In genomic region chr1:86629936-86630335, GRCm38 (mm10) we compare ENCODE assay signal across 26 mouse cellular contexts. TPM values are rescaled to one million over a fixed set of nuclear protein-coding genes. Genes with fewer than 3 reads are reported as not detected.
DNase-seq lines count a peak whose midpoint lies in the region; ATAC-seq and TF ChIP-seq lines count a peak whose summit lies in the region.
"Had no signal": no experiment of that assay in that cellular context is flagged by ENCODE, and none has a peak within 500 bp of the region (broad histone marks: within the 10 kb centered on the region; RNA-seq: fewer than 3 reads in every experiment).

No protein-coding gene starts in this region.

- no peaks in the 10 kb centered on the region for H3K9me3 ChIP-seq in lung, postnatal 0 days (ENCODE audit: low read length)
- H3K9me3 ChIP-seq in heart, embryonic 11.5 days (replicated peaks; ENCODE audit: control insufficient read depth, low read length): no peaks in the 10 kb centered on the region
- H3K9me3 ChIP-seq: G1E had no signal

- DNase-seq in lung, postnatal 0 days (ENCODE audit: low spot score): peak; percentile 29
- no peak for DNase-seq in lung, postnatal 36 days
- DNase-seq in NIH3T3 (ENCODE audit: low read depth): peak; percentile 56
- peak; percentile 84 for DNase-seq in adipocyte (ENCODE audit: low spot score)
- no peak for DNase-seq in layer of hippocampus, postnatal 14 days (ENCODE audit: low spot score in 2 of 2)
- DNase-seq: adrenal gland, adult 2 months; adrenal gland, adult 8-10 months; adrenal gland, postnatal 10 days; adrenal gland, postnatal 14 days; adrenal gland, postnatal 25 days; adrenal gland, postnatal 36 days; B cell, adult 2 months; cerebellum, adult 11 months; cerebellum, adult 11-12 months; cerebellum, adult 18-20 months; cerebellum, adult 2 months; cerebellum, adult 8-10 months had no signal

- no peak for TF ChIP-seq EP300 in lung, postnatal 0 days (IDR thresholded peaks at IDR 0.05)

- H3K36me3 ChIP-seq in lung, postnatal 0 days (ENCODE audit: insufficient read depth, low read length): no peaks in the 10 kb centered on the region
- H3K36me3 ChIP-seq in heart, embryonic 11.5 days (ENCODE audit: control insufficient read depth, insufficient read depth, low read length): no peaks in the 10 kb centered on the region
- H3K36me3 ChIP-seq: G1E had no signal

- H3K4me2 ChIP-seq in lung, postnatal 0 days (replicated peaks; ENCODE audit: low read depth, low read length): no peak overlapping the region
- H3K4me2 ChIP-seq in heart, embryonic 11.5 days: no peak overlapping the region

- ATAC-seq in lung, postnatal 0 days: no peak; the same call in 1 of the 2 replicates
- no peak for ATAC-seq in heart, embryonic 11.5 days (replicated peaks; ENCODE audit: insufficient number of reproducible peaks, low FRiP score, low TSS enrichment)
- ATAC-seq: activated CD4-positive, CD25-positive, alpha-beta regulatory T cell, adult 4 months; CD4-positive, CD25-positive, alpha-beta regulatory T cell, adult 4 months; Patski had no signal

- no peak overlapping the region for H3K9ac ChIP-seq in lung, postnatal 0 days (replicated peaks; ENCODE audit: low read depth)
- no peak overlapping the region for H3K9ac ChIP-seq in heart, embryonic 11.5 days (ENCODE audit: low read depth, low read length)

- H3K4me1 ChIP-seq in lung, postnatal 0 days (ENCODE audit: insufficient read depth, low read depth, low read length): no peaks in the 10 kb centered on the region
- no peaks in the 10 kb centered on the region for H3K4me1 ChIP-seq in heart, embryonic 11.5 days (ENCODE audit: control insufficient read depth, insufficient read depth, low read length)

- 35% methylated on average over 4 of the region's 4 CpGs for WGBS in lung, postnatal 0 days
- WGBS in heart, embryonic 11.5 days (ENCODE audit: insufficient replicate concordance): 53% methylated on average over 4 of the region's 4 CpGs

- no peaks in the 10 kb centered on the region for H3K27me3 ChIP-seq in lung, postnatal 0 days (replicated peaks; ENCODE audit: insufficient read depth, low read length)
- H3K27me3 ChIP-seq in heart, embryonic 11.5 days (ENCODE audit: control insufficient read depth, insufficient read depth, low read length): no peaks in the 10 kb centered on the region
- H3K27me3 ChIP-seq: CH12.LX, Patski had no signal

- H3K4me3 ChIP-seq in lung, postnatal 0 days (ENCODE audit: low read depth, low read length): no peak overlapping the region
- H3K4me3 ChIP-seq in heart, embryonic 11.5 days (ENCODE audit: low read depth, low read length): no peak overlapping the region

- TF ChIP-seq CTCF in lung, postnatal 0 days (IDR thresholded peaks at IDR 0.05): no peak

- no peak overlapping the region for H3K27ac ChIP-seq in lung, postnatal 0 days (ENCODE audit: low read length)
- H3K27ac ChIP-seq in heart, embryonic 11.5 days (ENCODE audit: low read depth, low read length): no peak overlapping the region

RNA-seq across cellular contexts. Expression of gene Nppc, which starts 40.4 kb away (rescaled TPM):
- 4.0 and 4.6 TPM in 2 replicates for polyA plus RNA-seq in lung, postnatal 0 days (2015; fragmentation: Nextera tagmentation; extraction: Ambion mirVana)
- 10 to 100 TPM in 1 of 2 experiments, 1 to 10 TPM in 1; 9.9 to 11.8 TPM for total RNA-seq in layer of hippocampus, postnatal 14 days (2021)
- polyA plus RNA-seq in heart, embryonic 11.5 days (2014; fragmentation: Nextera tagmentation; extraction: Ambion mirVana): 0.30 and 0.49 TPM in 2 replicates
- total RNA-seq: adrenal gland, adult 8-10 months; adrenal gland, postnatal 25 days; adrenal gland, postnatal 36 days; adrenal gland, postnatal 4 days; G1E; MEL had no signal
- polyA plus RNA-seq: activated CD4-positive, CD25-positive, alpha-beta regulatory T cell, adult 4 months; C2C12; CD4-positive, CD25-positive, alpha-beta regulatory T cell, adult 4 months; G1E had no signal

RNA-seq across cellular contexts. Expression of gene Cops7b, which starts 47.2 kb away (rescaled TPM):
- 18.0 and 19.3 TPM in 2 replicates for polyA plus RNA-seq in lung, postnatal 0 days (2015; fragmentation: Nextera tagmentation; extraction: Ambion mirVana)
- 10 to 100 TPM; 22.8 to 24.4 TPM for total RNA-seq in layer of hippocampus, postnatal 14 days (2021)
- 27.2 and 30.0 TPM in 2 replicates for polyA plus RNA-seq in heart, embryonic 11.5 days (2014; fragmentation: Nextera tagmentation; extraction: Ambion mirVana)

RNA-seq across cellular contexts. Expression of gene Pde6d, which starts 47.5 kb away (rescaled TPM):
- 43.4 and 50.4 TPM in 2 replicates for polyA plus RNA-seq in lung, postnatal 0 days (2015; fragmentation: Nextera tagmentation; extraction: Ambion mirVana)
- 10 to 100 TPM; 57.8 to 61.8 TPM for total RNA-seq in layer of hippocampus, postnatal 14 days (2021)
- 71.4 and 71.6 TPM in 2 replicates for polyA plus RNA-seq in heart, embryonic 11.5 days (2014; fragmentation: Nextera tagmentation; extraction: Ambion mirVana)

Comparison
In these comparisons a context has a peak if more than half of its experiments do, and no peak if none do; other contexts are left out.
1. DNase-seq: peak in lung, postnatal 0 days (single experiment), NIH3T3 (single experiment) and adipocyte (single experiment); none in lung, postnatal 36 days (single experiment) and layer of hippocampus, postnatal 14 days (0 of 2).